Mouse (Mus musculus) T-cell, adult 2 months (primary cell): ENCODE measurements around the gene Sp3.
"Not testable (repeated sequence)": the region's sequence is repeated elsewhere in the genome, so short reads cannot be mapped to it uniquely, and the experiment has no call there.

Experiments
- DNase-seq: peaks from one replicate; pipeline ENCODE4 v3.0.0; 2022; ENCODE audit warnings: low spot score

The Sp3 gene

DNA sequence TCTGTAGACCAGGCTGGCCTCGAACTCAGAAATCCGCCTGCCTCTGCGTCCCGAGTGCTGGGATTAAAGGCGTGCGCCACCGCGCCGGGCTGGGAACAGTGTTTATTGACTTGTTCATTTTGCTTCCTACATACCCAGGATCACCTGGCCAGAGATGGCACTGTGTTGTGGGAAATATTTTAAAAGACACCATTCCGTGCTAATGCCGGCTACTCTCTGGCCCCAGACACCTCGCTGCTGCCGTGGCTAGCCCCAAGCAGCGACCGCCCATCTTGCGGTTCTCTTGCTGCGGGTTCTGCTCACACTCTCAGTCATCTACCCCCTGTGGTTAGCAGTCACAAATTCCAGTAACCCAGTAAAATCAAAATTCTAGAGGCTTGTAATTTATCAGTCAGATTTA, 12.3 kb upstream of the Sp3 start:
- DNase-seq: no peak

DNA sequence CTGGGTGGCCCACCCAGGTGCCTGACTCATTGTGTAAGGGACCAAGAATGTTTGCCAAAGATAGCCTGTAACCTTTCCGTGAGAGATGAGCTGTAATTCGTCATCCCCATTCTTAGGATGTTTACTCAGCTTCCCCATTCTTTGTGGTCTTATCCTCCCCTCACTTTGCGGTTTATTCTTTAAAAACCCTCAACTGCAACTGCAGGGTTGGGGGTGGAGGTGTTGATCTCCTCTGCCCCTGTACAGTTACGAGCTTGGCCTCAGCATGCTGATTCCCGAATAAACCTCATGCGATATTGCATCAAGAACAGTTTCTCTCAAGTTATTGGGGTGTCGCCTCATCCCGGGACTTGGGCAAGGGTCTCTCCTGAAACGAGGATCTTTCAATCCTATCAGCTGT, 8.7 kb upstream of the Sp3 start:
- not testable (repeated sequence) for DNase-seq

DNA sequence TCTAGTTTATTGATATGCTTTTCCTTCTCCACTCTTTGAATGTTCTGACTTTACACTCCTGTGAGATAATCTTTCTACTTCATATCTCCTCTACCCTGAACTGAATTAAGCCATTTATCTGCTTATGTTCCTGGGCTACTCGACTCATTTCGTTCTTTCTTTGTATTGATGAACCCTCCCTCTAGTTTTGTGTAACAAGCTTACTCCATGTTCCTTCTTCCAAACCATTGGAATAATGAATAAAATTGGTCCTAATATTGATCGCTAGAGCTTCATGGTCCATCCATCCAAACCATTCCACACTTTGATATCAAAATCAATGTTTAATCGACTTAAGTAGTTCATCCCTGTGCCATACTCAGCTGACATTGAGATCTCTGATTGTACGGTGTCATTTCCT, 6.4 kb upstream of the Sp3 start, which contains the start of gene Gm11084:
Gene Gm11084 (minus strand): TSS at position 101 of the 400 bp plus-strand sequence.
- DNase-seq: no peak

DNA sequence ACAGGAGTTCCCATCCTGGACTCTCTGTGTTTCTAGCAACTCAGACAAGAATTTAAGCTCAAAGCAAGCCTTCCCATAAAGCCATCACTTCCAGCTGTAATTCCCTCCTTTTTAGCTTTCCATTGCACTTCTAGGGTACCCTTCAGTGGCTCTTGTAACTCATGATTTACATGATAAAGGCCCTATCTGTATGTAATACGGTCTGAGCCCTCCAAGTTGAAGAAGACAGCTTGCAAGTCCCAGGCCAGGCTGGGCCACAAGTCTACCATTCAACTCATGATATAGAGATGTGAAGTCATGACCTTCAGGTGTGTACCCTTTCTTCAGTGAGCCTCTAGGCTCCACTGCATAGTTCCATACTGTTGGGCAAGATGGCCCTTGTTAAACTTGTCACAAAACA, 5.3 kb upstream of the Sp3 start:
- DNase-seq: no peak

DNA sequence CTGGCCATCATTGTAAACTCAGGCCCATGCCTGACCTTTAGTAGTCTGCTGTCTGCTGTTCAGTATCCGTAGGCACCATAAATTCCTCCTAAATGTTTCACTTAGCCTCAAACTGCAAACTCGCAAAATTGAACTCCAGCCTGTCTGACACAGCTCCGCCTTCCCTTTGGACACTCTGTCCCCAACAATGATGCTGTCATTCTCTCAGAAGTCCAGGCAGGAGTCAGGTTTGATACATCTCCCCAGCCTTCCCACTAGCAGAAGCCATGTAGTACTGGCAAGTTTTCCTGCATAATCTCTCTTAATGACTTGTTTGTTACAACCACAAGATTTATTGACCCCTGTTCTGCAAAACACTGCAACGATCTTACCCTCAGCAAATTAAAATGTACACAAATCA, 4.6 kb upstream of the Sp3 start:
- no peak for DNase-seq

DNA sequence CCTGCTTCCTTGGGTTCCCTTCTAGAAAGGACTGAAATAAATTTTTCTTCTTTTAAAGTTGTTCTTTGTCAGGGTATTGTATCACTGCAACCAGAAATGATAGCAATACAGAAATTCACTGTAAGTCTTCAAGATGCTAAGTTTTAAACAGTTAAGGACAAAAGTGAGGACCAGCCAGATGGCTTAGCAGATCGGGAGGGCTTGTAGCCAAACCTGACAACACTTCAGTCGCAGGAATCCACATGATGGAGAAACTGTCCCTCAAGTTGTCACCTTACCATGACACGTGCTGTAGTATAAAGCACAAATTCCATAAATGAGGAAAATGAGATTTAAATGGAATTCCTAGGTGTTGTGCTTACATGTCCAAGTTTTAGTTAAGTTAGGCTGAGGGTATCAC, 3.0 kb upstream of the Sp3 start:
- DNase-seq: no peak

DNA sequence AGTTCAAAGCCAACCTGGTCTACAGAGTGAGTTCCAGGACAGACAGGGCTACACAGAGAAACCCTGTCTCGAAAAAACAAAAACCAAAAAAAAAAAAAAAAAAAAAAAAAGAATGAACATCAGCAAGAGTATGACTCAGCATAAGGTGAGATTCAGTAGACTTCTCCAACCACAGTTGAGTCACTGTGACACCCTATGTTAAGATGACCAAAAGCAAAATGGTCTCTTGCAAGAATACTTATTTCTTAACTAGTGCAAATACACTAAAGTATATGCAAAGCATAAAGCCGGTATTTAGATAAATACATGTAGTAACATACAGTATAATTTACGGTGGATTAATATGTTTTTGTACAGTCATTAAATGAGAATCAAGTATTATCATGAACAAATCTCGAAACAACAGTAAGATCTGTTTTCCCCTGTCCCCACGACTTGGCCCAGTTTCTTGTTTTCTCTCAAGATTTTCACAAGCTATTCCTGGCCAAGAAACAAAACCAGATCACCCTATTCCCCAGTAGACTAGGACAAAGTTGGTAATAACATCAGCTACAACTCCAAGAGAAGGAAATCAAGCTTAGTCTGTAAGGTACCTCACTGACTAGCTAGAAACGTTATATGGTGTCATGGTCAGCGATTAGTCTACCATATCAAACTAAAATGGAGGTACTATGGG, 2.0 kb upstream of the Sp3 start:
- DNase-seq: no peak

DNA sequence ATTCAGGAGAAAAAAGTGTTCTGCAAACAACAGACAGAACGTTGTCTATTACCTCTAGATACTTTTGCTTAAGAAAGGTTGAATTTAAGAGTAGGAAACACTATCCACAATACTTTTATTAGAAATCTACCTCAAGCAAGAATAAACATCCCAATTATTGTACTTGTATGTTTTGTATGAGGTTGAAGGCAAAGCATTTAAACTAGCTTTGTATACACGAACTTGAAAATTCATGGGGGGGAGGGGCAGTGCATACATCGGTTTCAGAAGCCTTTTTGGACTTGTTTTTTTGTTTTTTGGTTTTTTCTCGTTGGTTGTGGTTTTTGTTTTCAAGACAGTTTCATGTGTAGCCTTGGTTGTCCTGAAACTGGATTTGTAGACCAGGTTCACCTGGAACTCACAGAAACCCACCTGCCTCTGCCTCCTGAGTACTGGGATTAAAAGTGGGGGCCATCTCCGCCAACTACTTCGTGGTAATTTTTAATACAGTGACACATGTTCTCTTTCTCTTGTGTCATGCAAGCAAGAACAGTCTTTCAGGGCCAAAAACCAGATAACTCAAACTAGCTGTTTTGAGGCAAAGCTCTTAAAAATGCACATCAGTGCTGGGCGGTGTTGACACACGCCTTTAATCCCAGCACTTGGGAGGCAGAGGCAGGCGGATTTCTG, 1.3 kb upstream of the Sp3 start:
- DNase-seq: no peak

DNA sequence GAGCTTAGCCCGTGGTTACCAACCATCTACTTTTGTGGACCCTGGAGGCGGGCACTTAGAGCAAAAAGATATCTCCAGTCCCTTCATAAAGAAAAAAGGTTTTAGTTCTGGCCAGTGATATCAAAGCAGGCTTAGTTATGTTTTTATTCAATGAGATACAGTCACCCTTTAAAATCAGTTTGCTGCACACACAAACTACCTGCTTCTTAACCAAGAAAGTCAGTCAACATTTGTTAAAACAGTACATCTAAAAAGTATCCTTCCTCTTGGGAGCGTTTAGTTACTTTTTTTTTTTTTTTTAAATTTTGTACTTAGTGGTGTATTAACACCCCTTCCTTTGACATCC, 802 bp upstream of the Sp3 start:
- DNase-seq: no peak

DNA sequence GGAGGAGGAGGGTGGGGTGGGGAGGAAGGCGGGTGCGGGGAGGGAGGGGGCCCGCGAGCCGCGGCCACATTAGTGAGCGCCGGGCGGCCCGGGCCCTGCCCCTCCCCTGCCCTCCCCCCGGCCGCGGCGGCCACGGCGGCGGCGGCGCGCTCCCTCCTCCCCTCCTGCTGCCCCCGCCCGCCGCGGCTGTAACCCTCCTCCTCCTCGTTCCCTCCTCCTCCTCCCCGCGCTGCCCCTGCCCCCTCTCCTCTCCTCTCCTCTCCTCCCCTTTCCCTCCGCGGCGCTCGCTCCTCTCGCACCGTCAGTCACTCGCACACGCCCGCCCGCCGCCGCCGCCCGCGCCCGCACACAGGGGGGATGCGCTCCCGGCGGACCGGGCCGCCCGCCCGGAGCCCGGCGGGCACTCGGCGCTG, 581 bp downstream of the Sp3 start:
- DNase-seq: peak; percentile 87

DNA sequence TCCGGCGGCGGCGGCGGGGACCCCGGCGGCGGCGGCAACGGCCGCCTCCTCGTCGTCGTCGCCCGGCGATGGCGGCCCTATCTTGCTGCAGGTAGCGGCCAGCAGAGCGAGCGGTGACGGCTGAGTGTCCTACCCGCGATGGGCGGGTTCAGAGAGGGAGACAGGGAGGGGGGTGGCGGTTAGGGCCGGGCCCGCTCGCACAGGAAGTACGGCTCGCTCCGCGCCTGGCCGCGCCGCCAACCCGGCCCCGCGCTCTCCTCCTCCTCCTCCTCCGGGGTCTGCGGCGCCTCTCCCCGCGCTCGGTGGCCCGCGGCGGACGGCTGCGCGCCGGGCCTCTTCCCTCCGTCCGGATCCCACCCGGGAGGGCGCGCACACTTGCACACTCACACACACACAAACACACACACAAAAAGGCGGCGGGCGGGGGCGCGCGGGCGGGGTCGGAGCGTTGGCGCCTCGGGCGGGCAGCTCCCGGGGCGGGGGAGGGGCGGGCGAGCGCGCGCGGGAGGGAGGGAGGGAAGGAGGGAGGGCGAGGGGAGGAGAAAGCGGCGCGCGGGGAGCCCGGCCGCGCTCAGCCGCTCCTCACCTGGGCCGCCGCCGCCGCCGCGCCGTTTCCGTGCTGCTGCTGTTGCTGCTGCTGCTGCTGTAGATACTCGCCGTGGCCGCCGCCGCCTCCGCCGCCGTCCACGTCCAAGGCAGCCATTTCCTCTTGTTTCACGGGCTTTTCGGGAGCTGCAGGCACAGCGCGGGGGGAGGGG, 1.2 kb downstream of the Sp3 start:
- DNase-seq: peak; percentile 91

DNA sequence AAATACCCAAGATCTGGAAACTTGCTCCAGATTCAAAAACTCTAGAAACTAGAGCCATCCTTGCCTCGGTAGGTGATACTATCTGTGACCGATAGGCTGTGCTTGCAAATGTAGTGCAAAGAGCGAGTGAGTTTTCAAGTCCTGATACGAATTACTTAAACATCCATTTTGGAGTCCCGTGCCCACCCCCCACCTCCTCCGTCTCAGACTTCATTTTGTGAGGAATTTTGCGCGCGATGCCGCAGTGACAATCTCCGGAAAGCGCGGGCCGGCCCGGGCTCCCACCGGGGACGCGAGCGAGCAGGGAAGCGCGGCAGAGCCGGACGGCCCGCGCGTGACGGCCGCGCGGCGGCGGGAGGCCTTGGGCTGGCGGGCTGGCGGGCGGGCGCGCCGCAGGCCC, 1.8 kb downstream of the Sp3 start:
- peak; percentile 80 for DNase-seq

DNA sequence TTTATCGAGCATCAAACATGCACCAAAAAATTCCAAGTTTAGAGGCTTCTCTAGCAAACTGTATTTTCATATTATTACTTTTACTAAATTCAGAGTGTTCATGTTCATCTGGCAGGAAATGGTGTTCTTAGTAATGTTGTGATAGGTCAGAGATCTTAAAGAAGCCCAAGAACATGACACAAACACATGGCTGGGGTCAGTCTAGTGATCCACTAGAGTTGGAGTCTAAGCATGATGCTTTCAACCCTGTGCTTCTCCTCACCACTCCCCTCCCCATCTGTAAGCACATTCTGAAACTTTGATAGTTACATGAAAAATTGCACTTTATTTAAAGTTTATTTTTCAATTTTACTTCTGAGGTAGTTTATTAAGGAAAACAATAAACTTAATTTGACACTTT, 3.0 kb downstream of the Sp3 start:
- DNase-seq: no peak

DNA sequence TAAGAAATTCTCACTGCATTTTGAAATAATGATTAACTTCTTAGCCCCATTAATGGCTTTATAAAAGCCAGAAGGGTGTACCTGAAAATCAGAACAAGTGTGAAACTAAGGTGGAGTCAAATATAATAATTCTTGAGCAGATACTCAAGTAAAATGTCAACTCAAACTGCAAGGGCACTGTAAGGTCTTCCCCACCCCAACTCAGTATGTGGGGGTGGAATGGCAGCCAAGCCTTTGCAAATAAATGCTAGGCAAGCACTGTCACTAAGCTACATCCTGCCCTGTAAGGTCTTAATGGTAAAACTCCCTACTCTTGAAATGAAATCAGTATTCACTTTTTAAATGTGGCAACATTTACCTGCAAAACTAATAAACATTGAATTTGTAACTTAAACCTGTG, 4.2 kb downstream of the Sp3 start:
- peak; percentile 27 for DNase-seq

DNA sequence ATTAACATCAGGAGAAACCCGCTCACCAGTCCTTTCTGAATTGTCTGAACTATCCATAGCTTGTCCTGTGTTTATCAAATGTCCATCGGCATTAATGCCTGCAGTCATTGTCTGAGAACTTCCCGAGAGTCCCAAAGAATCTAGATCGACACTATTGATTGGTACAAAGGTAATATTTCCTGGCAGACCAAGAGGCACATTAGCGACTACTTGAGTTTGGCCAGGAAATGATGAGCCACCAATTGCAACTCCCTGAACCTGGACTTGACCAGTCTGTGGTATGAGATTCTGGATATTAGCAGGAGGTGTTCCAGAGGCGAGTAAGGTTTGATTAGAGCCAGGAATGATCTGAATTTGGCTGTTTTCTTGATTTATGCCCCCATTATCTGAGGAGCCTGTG, 9.4 kb downstream of the Sp3 start:
- no peak for DNase-seq

DNA sequence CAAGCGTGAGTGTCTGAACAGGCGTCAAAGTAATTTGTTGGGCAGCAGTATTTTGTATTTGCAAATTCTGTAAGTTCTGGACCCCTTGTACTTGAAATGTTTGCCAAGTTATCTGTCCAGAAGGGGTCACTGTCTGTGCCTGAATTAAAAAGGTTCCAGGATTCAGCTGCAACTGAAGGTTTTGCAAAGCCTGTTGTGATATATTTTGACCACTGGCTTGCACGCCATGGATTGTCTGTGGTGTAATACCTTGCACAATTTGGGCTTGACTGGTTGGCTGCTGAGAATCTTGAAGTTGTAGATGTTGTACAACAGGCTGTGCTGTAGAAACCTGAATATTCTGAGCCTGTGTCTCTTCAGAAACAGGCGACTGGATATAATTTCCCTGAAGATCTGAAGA, 9.9 kb downstream of the Sp3 start:
- DNase-seq: no peak

DNA sequence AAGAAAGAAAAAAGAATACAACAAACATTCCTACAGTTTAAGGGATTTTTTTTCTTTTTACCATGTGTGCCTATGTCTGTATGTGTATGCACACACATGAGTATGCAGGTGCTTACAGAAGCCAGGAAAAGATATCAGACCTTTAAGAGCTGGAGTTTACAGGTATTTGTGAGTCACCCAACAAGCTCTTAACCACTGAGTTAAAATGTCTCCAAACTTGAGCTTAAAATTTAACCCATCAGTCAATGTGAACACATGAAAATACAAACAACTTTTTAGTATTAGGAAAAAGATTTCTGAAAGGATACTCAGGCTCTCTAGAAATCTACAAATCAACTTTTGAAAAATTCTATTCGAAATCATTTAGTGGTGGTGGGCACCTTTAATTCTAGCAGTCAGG, 11.7 kb downstream of the Sp3 start:
- DNase-seq: no peak

DNA sequence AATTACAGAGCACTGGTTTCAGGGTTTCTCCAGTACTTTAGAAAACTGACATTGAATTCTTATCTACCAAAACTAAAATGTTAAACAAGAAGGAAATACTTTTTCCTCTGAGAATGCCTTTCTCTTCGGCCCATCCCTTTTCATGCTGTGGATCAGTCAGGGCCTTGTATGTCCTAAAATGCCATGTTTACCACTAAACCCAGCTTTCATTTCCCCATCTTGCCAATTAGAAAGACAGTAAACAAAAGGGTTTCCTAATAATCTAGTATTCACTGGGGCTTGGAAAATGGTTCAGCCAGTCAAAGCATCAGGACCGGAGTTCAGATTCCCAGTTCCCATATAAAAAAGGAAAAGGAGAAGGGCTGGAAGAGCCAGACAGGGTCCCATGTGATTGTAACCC, 14.8 kb downstream of the Sp3 start:
- DNase-seq: no peak

DNA sequence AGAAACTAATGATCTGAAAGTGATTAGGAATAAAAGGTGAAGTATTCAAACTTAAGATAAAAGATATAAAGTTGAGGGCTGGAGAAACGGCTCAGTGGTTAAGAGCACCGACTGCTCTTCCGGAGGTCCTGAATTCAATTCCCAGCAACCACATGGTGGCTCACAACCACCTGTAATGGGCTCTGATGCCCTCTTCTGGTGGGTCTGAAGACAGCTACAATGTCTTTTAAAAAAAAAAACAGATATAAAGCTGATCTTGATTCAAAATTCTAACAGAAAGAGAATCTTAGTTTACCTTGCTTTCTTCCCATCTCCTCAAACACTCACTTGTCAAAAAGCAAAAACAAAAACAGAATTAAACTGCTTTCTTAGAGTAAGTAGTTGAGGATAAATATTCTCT, 23.8 kb downstream of the Sp3 start:
- no peak for DNase-seq

DNA sequence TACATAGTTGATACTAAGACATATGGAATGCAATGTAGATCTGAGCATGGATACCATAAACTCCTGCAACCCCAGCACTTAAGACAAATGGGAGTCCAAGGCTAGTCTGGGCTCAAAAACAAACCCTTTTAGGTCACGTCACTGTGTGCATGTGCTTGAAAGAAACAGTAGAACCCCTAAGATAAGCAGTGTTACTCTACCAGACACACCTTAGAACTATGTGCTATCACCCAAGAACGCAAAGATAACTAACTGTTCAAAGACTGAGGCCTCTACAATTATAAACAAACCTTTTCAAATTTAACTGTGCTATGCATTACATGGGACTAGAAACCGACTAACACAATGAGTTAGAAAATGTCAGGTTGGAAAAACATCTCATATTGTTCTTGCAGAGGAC, 27.3 kb downstream of the Sp3 start:
- no peak for DNase-seq

DNA sequence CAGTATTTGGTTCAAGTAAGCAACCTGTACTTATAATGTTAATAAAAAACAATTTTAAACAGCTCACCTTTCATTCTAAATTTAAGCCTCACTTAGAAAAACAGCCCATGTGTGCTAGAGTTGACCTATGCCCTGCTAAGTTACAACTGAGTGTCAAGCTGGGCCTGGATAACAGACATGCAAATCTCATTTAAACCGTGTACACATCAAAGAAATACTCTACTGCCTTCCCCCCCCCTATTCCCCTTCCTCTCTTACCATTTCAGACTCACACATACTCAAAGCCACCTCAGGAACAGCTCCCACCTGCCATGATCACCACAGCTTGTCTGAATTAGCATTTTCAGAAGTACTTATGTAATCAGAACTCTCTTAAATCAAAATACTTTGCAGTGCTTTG, 44.3 kb downstream of the Sp3 start:
- DNase-seq: no peak

DNA sequence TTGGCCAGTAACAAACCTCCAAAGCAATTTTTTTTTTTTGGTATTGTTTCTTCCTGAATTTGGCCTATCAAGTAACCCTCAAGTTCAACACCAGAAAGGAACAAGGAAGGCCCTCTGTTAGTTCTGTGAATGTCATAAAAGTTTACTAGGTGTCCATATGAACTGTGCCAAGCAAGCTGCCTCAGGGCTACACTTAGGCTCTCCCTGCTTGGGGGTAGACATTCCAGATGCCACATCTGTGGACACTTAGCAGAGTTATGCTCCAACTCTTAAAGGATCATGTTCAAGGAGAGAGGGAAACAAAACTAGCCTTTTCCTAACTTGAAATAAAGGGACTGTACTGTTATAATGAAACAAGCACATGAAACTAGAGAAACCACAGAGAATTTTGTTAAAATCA, 48.1 kb downstream of the Sp3 start:
- no peak for DNase-seq

DNA sequence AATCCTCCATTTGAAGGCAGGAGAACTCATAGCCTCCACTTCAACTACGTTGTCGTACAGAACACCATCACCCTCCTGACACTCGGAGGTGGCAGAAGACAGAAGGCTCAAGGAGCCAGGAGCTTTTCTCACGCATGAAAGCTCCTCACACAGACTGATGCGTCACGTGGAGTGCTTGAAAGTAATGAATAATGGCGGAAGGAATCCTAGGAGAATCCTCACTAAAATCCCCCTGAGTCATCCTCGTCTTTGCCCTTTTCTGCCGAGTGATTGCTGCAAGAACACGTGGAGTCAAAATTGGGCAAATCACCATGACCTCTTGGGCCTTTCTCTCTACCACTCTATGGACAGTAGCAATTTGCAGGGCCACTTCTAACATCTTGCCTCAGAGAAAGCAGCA, 55.3 kb downstream of the Sp3 start:
- DNase-seq: no peak

DNA sequence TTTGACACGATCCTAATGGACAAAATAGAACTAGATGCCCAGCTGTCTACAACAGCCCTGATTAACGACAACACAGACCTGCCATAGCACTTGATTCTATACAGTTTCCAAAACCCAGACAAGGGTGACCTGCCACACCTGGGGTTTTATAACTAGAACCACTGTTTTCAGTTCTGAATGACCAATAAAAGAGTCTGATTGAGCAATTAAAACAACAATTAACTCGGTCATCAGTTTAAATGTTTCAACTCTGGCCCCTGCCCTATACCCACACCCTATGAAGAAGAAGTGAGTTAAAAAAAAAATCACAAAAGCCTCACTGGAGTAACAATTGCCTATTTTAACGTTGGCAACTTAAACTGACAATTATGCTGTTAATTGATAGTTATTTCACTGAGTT, 64.1 kb downstream of the Sp3 start:
- no peak for DNase-seq
